Mouse (Mus musculus) intestine, embryonic 16.5 days (tissue): Measurements from ENCODE around the gene Kctd13. TPM values are rescaled to one million over a fixed set of nuclear protein-coding genes. Genes with fewer than 3 reads are reported as not detected.

Experiments used
- ATAC-seq: fragments of 200-750 bp; cut with Nextera tagmentation; 2 replicates; pipeline ENCODE4 v1.8.0; 2017; ENCODE audit warnings: moderate TSS enrichment, moderate library complexity
- H3K27ac ChIP-seq: fragments of 300-500 bp; sonication (generic); 2 replicates; pipeline ENCODE4 v1.5.1; 2014; ENCODE audit warnings: mild to moderate bottlenecking, low read length
- H3K27me3 ChIP-seq: fragments of 300-500 bp; sonication (generic); replicated peaks from 2 replicates; pipeline ENCODE4 v1.6.1; 2014; ENCODE audit warnings: low read length, control low read depth, mixed read lengths; ENCODE audit not compliant: control insufficient read depth, insufficient read depth
- H3K36me3 ChIP-seq: fragments of 300-500 bp; sonication (generic); 2 replicates; pipeline ENCODE4 v1.6.1; 2014; ENCODE audit warnings: low read length, control low read depth; ENCODE audit not compliant: control insufficient read depth, insufficient read depth
- H3K4me1 ChIP-seq: fragments of 300-500 bp; sonication (generic); 2 replicates; pipeline ENCODE4 v1.6.1; 2014; ENCODE audit warnings: low read length, control low read depth, mixed read lengths; ENCODE audit not compliant: control insufficient read depth, insufficient read depth
- H3K4me2 ChIP-seq: fragments of 300-500 bp; sonication (generic); 2 replicates; pipeline ENCODE4 v1.6.1; 2014; ENCODE audit warnings: low read depth, low read length, control low read depth
- H3K4me3 ChIP-seq: fragments of 300-500 bp; sonication (generic); 2 replicates; pipeline ENCODE4 v1.5.1; 2014; ENCODE audit warnings: mild to moderate bottlenecking, low read length
- H3K9ac ChIP-seq: fragments of 300-500 bp; sonication (generic); 2 replicates; pipeline ENCODE4 v1.6.1; 2014; ENCODE audit warnings: low read depth, low read length
- H3K9me3 ChIP-seq: fragments of 300-500 bp; sonication (generic); 2 replicates; pipeline ENCODE4 v1.6.1; 2016; ENCODE audit warnings: low read length, control low read depth; ENCODE audit not compliant: control insufficient read depth
- WGBS: fragments of 180-500 bp; shearing (Covaris S2); extraction: QIAGEN DNeasy Blood & Tissue Kit; methylation state at CpG from one replicate; pipeline ENCODE4 v1.1.7; 2014; 5-methylcytosine and 5-hydroxymethylcytosine counted together
- polyA plus RNA-seq: library from polyadenylated mRNA; unstranded; fragments of >200 nt; fragmentation: Nextera tagmentation; extraction: Ambion mirVana; gene quantifications from 2 replicates; pipeline ENCODE4 v1.2.1, GENCODE M21; 2015

The Kctd13 gene
- polyA plus RNA-seq, 1 experiment from 2014 or later = 11.2 TPM

DNA sequence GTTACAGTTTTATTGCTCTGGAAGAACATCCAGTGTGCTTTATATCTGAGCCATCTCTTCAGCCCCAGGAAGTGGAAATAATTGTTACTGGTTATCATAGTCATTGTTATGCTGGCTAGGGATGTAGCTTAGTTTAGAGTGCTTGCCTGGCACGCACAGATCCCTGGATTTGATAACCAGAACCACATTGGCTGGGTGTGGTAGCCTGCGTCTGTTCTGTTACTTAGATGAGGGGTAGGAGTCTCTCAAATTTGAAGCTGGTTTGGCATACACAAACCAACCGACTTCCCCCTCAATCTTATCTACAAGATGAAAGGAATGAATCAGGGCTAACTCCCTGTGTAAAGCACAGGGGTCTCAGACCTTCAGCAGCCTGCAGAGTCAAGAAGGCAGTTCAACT lies 2.4 kb upstream of the Kctd13 start:
- peaks cover 13% of the 10 kb centered on the region; the same call in 1 of the 2 replicates for H3K4me1 ChIP-seq
- no peaks in the 10 kb centered on the region for H3K36me3 ChIP-seq
- no peak overlapping the region for H3K27ac ChIP-seq
- WGBS = 19% methylated on average over 3 of the region's 3 CpGs
- H3K4me3 ChIP-seq = no peak overlapping the region
- H3K27me3 ChIP-seq = no peaks in the 10 kb centered on the region
- H3K4me2 ChIP-seq = no peak overlapping the region
- no peak overlapping the region for H3K9ac ChIP-seq
- H3K9me3 ChIP-seq = no peaks in the 10 kb centered on the region
- no peak for ATAC-seq

- H3K4me2 ChIP-seq = peak overlapping the region; percentile 87
- H3K27ac ChIP-seq = peak overlapping the region; percentile 37
- H3K36me3 ChIP-seq = 0 out of 2 replicates have a peak, but pooled peaks cover 8% of the 10 kb centered on the region
- peaks cover 6% of the 10 kb centered on the region; the same call in 1 of the 2 replicates for H3K4me1 ChIP-seq
- no peaks in the 10 kb centered on the region for H3K27me3 ChIP-seq
- peak overlapping the region; percentile 92 for H3K4me3 ChIP-seq
- under 1% methylated on average over 27 of the region's 27 CpGs for WGBS
- peak; percentile 76 for ATAC-seq
- H3K9ac ChIP-seq = peak overlapping the region; percentile 85
- H3K9me3 ChIP-seq = no peaks in the 10 kb centered on the region
Measured at GRCm38 (mm10) chr7:126929046-126929445, 367 bp downstream of the Kctd13 start.

DNA sequence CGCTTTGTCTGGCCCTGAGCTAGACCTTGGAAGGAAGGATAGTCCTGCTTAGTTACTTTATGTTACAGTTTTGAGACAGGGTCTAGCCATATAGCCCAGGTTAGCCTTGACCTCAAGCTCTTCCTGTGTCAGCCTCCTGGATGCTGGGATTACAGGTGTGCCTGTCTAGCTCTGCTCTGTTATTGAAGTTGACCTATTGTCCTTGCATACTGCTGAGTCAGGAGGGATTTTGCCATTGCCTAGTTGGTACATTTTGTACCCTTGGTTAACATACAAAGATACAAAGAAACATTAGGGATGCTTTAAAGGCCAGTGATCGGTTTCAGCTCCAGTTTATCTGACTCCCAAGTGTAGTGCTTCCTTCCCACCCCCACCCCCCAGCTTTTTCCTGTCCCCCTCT lies 4.0 kb downstream of the Kctd13 start:
- Histone ChIP-seq H3K27me3 (no peaks in the 10 kb centered on the region), H3K9me3 (no peaks in the 10 kb centered on the region), H3K27ac (no peak overlapping the region), H3K4me2 (no peak overlapping the region), H3K4me3 (no peak overlapping the region), H3K4me1 (peaks cover 6% of the 10 kb centered on the region; the same call in 1 of the 2 replicates), H3K36me3 (0 out of 2 replicates have a peak, but pooled peaks cover 8% of the 10 kb centered on the region), H3K9ac (no peak overlapping the region)
- ATAC-seq = no peak
- WGBS = 81% methylated on average over 2 of the region's 2 CpGs

- Histone ChIP-seq H3K27ac (no peak overlapping the region), H3K4me2 (no peak overlapping the region), H3K9me3 (no peaks in the 10 kb centered on the region), H3K9ac (no peak overlapping the region), H3K36me3 (no peaks in the 10 kb centered on the region), H3K4me1 (no peaks in the 10 kb centered on the region), H3K27me3 (no peaks in the 10 kb centered on the region), H3K4me3 (no peak overlapping the region)
- no peak for ATAC-seq
- 43% methylated on average over 6 of the region's 6 CpGs for WGBS
Measured at GRCm38 (mm10) chr7:126941171-126941570, 12.5 kb downstream of the Kctd13 start.

- H3K4me2 ChIP-seq = no peak overlapping the region
- no peaks in the 10 kb centered on the region for H3K36me3 ChIP-seq
- H3K27ac ChIP-seq = no peak overlapping the region
- H3K9ac ChIP-seq = no peak overlapping the region
- no peaks in the 10 kb centered on the region for H3K9me3 ChIP-seq
- no peaks in the 10 kb centered on the region for H3K27me3 ChIP-seq
- no peaks in the 10 kb centered on the region for H3K4me1 ChIP-seq
- ATAC-seq = no peak
- no peak overlapping the region for H3K4me3 ChIP-seq
- 81% methylated on average over 5 of the region's 5 CpGs for WGBS
Measured at GRCm38 (mm10) chr7:126941801-126942200, 13.1 kb downstream of the Kctd13 start.

DNA sequence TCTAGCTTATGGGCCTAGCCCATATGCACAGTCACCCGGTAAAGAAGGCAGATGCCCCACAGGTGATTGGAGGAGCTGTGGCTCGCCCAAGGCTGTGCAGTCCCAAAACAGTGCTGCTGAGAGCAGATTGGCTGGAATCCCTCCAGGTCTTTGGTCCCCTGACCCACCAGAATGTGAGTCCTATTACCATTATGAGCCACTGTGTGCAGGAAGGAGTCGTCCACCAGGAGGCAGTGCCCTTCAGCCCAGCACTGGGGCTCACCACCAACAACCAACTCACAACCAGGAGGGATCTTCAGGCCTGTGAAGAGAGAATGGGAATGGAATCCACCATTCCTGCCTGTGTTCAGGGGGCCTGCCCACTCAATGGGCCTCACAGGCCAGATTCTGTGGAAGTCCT lies 17.9 kb downstream of the Kctd13 start:
- no peak overlapping the region for H3K4me3 ChIP-seq
- no peak overlapping the region for H3K4me2 ChIP-seq
- no peak overlapping the region for H3K9ac ChIP-seq
- 51% methylated on average over 3 of the region's 3 CpGs for WGBS
- no peaks in the 10 kb centered on the region for H3K36me3 ChIP-seq
- no peak for ATAC-seq
- H3K27me3 ChIP-seq = peaks cover 10% of the 10 kb centered on the region
- peaks cover 11% of the 10 kb centered on the region for H3K4me1 ChIP-seq
- H3K9me3 ChIP-seq = no peaks in the 10 kb centered on the region
- H3K27ac ChIP-seq = no peak overlapping the region

GRCm38 (mm10) chr7:126948626-126949025 lies 19.9 kb downstream of the Kctd13 start:
- no peaks in the 10 kb centered on the region for H3K9me3 ChIP-seq
- no peak overlapping the region for H3K4me2 ChIP-seq
- no peak overlapping the region for H3K27ac ChIP-seq
- no peak overlapping the region for H3K4me3 ChIP-seq
- H3K27me3 ChIP-seq = peaks cover 13% of the 10 kb centered on the region
- H3K9ac ChIP-seq = no peak overlapping the region
- H3K4me1 ChIP-seq = peaks cover 11% of the 10 kb centered on the region
- no peaks in the 10 kb centered on the region for H3K36me3 ChIP-seq
- WGBS = 83% methylated on average over 10 of the region's 10 CpGs
- no peak for ATAC-seq

DNA sequence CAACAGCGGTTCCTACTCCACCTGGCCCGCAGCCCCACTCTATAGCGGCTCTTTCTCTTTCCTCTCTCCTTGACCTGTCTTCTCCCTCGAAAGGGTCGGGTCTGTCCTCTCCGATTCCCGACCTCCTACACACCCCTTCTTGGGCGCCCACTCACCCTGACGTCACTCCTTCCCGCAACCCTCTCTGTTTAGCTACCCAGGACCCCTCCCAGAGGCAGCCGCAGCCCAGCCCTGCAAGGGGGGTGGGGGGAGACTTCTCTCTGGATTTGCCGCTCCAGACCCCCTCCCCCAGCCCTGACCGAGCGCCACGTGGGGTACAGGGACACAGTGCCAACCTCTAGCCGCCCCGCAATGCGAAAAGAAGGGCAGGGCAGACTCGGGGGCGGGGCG lies 20.7 kb downstream of the Kctd13 start, which contains the start of gene Asphd1:
Asphd1 (minus strand) TSS at position 180 of the 390 bp plus-strand sequence.
- Histone ChIP-seq H3K4me1 (peaks cover 11% of the 10 kb centered on the region), H3K9ac (peak within 1 kb of the TSS; percentile 27; the same call in 1 of the 2 replicates), H3K4me3 (peak within 1 kb of the TSS; percentile 58), H3K9me3 (no peaks in the 10 kb centered on the region), H3K27me3 (peaks cover 13% of the 10 kb centered on the region), H3K27ac (no peak within 1 kb of the TSS), H3K4me2 (peak within 1 kb of the TSS; percentile 100), H3K36me3 (no peaks in the 10 kb centered on the region)
- peak; percentile 66 for ATAC-seq
- 2% methylated on average over 21 of the region's 21 CpGs for WGBS

GRCm38 (mm10) chr7:126949793-126950646 lies 21.3 kb downstream of the Kctd13 start, which contains the start of gene Sez6l2:
TSS of gene Sez6l2 (plus strand) at chr7:126950563.
- Histone ChIP-seq H3K27ac (no peak within 1 kb of the TSS), H3K9ac (peak within 1 kb of the TSS; percentile 27; the same call in 1 of the 2 replicates), H3K4me2 (peak within 1 kb of the TSS; percentile 100), H3K4me3 (peak within 1 kb of the TSS; percentile 58), H3K4me1 (peaks cover 11% of the 10 kb centered on the region), H3K27me3 (peaks cover 13% of the 10 kb centered on the region), H3K9me3 (no peaks in the 10 kb centered on the region), H3K36me3 (no peaks in the 10 kb centered on the region)
- WGBS = 1% methylated on average over 42 of the region's 42 CpGs
- ATAC-seq = peak; percentile 90
